Mouse (Mus musculus): Measurements from ENCODE around the gene Prr15. TPM values are rescaled to one million over a fixed set of nuclear protein-coding genes. Genes with fewer than 3 reads are reported as not detected.

Gene Prr15
- polyA plus RNA-seq (2016; fragmentation: Nextera tagmentation; extraction: Ambion mirVana): 0.96 and 1.1 TPM in 2 replicates

- Histone ChIP-seq H3K36me3 (no peaks in the 10 kb centered on the region), H3K27me3 (ENCODE audit: low read depth, poor library complexity, severe bottlenecking) (peaks cover 80% of the 10 kb centered on the region), H3K4me3 (peak within 1 kb of the TSS; percentile 67), H3K9me3 (replicated peaks) (no peaks in the 10 kb centered on the region), H3K27ac (replicated peaks) (no peak within 1 kb of the TSS), H3K4me1 (peaks cover 22% of the 10 kb centered on the region)
- WGBS: 74% methylated on average over 3 of the region's 3 CpGs
- no peak for DNase-seq (ENCODE audit: low spot score)
Measured at GRCm38 (mm10) chr6:54325246-54325885, at the start of gene Prr15. TSS of gene Prr15 (plus strand) at chr6:54325835.

- Histone ChIP-seq H3K4me3 (no peak overlapping the region), H3K9me3 (replicated peaks) (0 out of 2 replicates have a peak, but pooled peaks cover 3% of the 10 kb centered on the region), H3K27me3 (ENCODE audit: low read depth, poor library complexity, severe bottlenecking) (0 out of 2 replicates have a peak, but pooled peaks cover 6% of the 10 kb centered on the region), H3K36me3 (no peaks in the 10 kb centered on the region), H3K4me1 (peaks cover 67% of the 10 kb centered on the region), H3K27ac (replicated peaks) (peak overlapping the region; percentile 50)
- WGBS: 88% methylated on average over 4 of the region's 4 CpGs
- no peak for DNase-seq (ENCODE audit: low spot score)
Measured at GRCm38 (mm10) chr6:54277234-54277633, 48.4 kb upstream of the Prr15 start.

GRCm38 (mm10) chr6:54277828-54278227, 47.8 kb upstream of the Prr15 start:
- H3K9me3 ChIP-seq (replicated peaks): 0 out of 2 replicates have a peak, but pooled peaks cover 3% of the 10 kb centered on the region
- peak overlapping the region; percentile 50; the same call in 1 of the 2 replicates for H3K27ac ChIP-seq (replicated peaks)
- 24% methylated on average over 5 of the region's 5 CpGs for WGBS

GRCm38 (mm10) chr6:54278613-54279012, 47.0 kb upstream of the Prr15 start:
- Histone ChIP-seq H3K4me1 (peaks cover 62% of the 10 kb centered on the region), H3K9me3 (replicated peaks) (0 out of 2 replicates have a peak, but pooled peaks cover 3% of the 10 kb centered on the region), H3K4me3 (no peak overlapping the region), H3K27ac (replicated peaks) (peak overlapping the region; percentile 46; the same call in 1 of the 2 replicates), H3K27me3 (ENCODE audit: low read depth, poor library complexity, severe bottlenecking) (0 out of 2 replicates have a peak, but pooled peaks cover 6% of the 10 kb centered on the region), H3K36me3 (no peaks in the 10 kb centered on the region)
- DNase-seq (ENCODE audit: low spot score): no peak
- 91% methylated on average over 2 of the region's 2 CpGs for WGBS

More at GRCm38 (mm10) chr6:54277828-54278227, 47.8 kb upstream of the Prr15 start:
- H3K36me3 ChIP-seq: no peaks in the 10 kb centered on the region
- H3K27me3 ChIP-seq (ENCODE audit: low read depth, poor library complexity, severe bottlenecking): 0 out of 2 replicates have a peak, but pooled peaks cover 6% of the 10 kb centered on the region
- H3K4me1 ChIP-seq: peaks cover 62% of the 10 kb centered on the region
- H3K4me3 ChIP-seq: no peak overlapping the region
- DNase-seq (ENCODE audit: low spot score): peak; percentile 28

GRCm38 (mm10) chr6:54279391-54279790, 46.2 kb upstream of the Prr15 start:
- 68% methylated on average over 11 of the region's 11 CpGs for WGBS
- H3K4me3 ChIP-seq: no peak overlapping the region

GRCm38 (mm10) chr6:54280248-54280647, 45.4 kb upstream of the Prr15 start:
- Histone ChIP-seq H3K27me3 (ENCODE audit: low read depth, poor library complexity, severe bottlenecking) (no peaks in the 10 kb centered on the region), H3K9me3 (replicated peaks) (0 out of 2 replicates have a peak, but pooled peaks cover 3% of the 10 kb centered on the region), H3K27ac (replicated peaks) (no peak overlapping the region), H3K4me1 (peaks cover 47% of the 10 kb centered on the region), H3K4me3 (no peak overlapping the region), H3K36me3 (no peaks in the 10 kb centered on the region)
- WGBS: 88% methylated on average over 6 of the region's 6 CpGs
- DNase-seq (ENCODE audit: low spot score): no peak

More at GRCm38 (mm10) chr6:54279391-54279790, 46.2 kb upstream of the Prr15 start:
- Histone ChIP-seq H3K9me3 (replicated peaks) (0 out of 2 replicates have a peak, but pooled peaks cover 3% of the 10 kb centered on the region), H3K27me3 (ENCODE audit: low read depth, poor library complexity, severe bottlenecking) (0 out of 2 replicates have a peak, but pooled peaks cover 5% of the 10 kb centered on the region), H3K36me3 (no peaks in the 10 kb centered on the region), H3K27ac (replicated peaks) (no peak overlapping the region), H3K4me1 (peaks cover 54% of the 10 kb centered on the region)
- DNase-seq (ENCODE audit: low spot score): no peak

- 31% methylated on average over 1 of the region's 1 CpGs for WGBS
- DNase-seq (ENCODE audit: low spot score): no peak
- Histone ChIP-seq H3K27me3 (ENCODE audit: low read depth, poor library complexity, severe bottlenecking) (no peaks in the 10 kb centered on the region), H3K36me3 (no peaks in the 10 kb centered on the region; the same call in 1 of the 2 replicates), H3K27ac (replicated peaks) (no peak overlapping the region), H3K4me1 (peaks cover 24% of the 10 kb centered on the region), H3K4me3 (no peak overlapping the region), H3K9me3 (replicated peaks) (no peaks in the 10 kb centered on the region)
Measured at GRCm38 (mm10) chr6:54283299-54283698, 42.3 kb upstream of the Prr15 start.

GRCm38 (mm10) chr6:54284167-54284711, 41.4 kb upstream of the Prr15 start:
- no peak overlapping the region for H3K4me3 ChIP-seq
- DNase-seq (ENCODE audit: low spot score): no peak
- 94% methylated on average over 12 of the region's 12 CpGs for WGBS
- H3K4me1 ChIP-seq: peaks cover 15% of the 10 kb centered on the region
- no peak overlapping the region for H3K27ac ChIP-seq (replicated peaks)
- no peaks in the 10 kb centered on the region for H3K27me3 ChIP-seq (ENCODE audit: low read depth, poor library complexity, severe bottlenecking)
- H3K9me3 ChIP-seq (replicated peaks): no peaks in the 10 kb centered on the region
- no peaks in the 10 kb centered on the region; the same call in 1 of the 2 replicates for H3K36me3 ChIP-seq

GRCm38 (mm10) chr6:54286813-54287212, 38.8 kb upstream of the Prr15 start:
- H3K36me3 ChIP-seq: peaks cover 1% of the 10 kb centered on the region; the same call in 1 of the 2 replicates
- no peaks in the 10 kb centered on the region for H3K9me3 ChIP-seq (replicated peaks)
- no peak for DNase-seq (ENCODE audit: low spot score)
- H3K4me3 ChIP-seq: no peak overlapping the region
- H3K27ac ChIP-seq (replicated peaks): no peak overlapping the region
- no peaks in the 10 kb centered on the region for H3K27me3 ChIP-seq (ENCODE audit: low read depth, poor library complexity, severe bottlenecking)
- 88% methylated on average over 5 of the region's 5 CpGs for WGBS
- H3K4me1 ChIP-seq: peaks cover 8% of the 10 kb centered on the region

GRCm38 (mm10) chr6:54289774-54290500, 35.7 kb upstream of the Prr15 start:
- H3K27me3 ChIP-seq (ENCODE audit: low read depth, poor library complexity, severe bottlenecking): no peaks in the 10 kb centered on the region
- WGBS: 76% methylated on average over 10 of the region's 10 CpGs

GRCm38 (mm10) chr6:54297231-54297630, 28.4 kb upstream of the Prr15 start:
- H3K27me3 ChIP-seq (ENCODE audit: low read depth, poor library complexity, severe bottlenecking): no peaks in the 10 kb centered on the region
- peaks cover 33% of the 10 kb centered on the region for H3K36me3 ChIP-seq
- DNase-seq (ENCODE audit: low spot score): no peak
- WGBS: 88% methylated on average over 2 of the region's 2 CpGs
- no peaks in the 10 kb centered on the region for H3K9me3 ChIP-seq (replicated peaks)
- no peaks in the 10 kb centered on the region for H3K4me1 ChIP-seq
- H3K27ac ChIP-seq (replicated peaks): no peak overlapping the region
- no peak overlapping the region for H3K4me3 ChIP-seq

More at GRCm38 (mm10) chr6:54289774-54290500, 35.7 kb upstream of the Prr15 start:
- Histone ChIP-seq H3K9me3 (replicated peaks) (no peaks in the 10 kb centered on the region), H3K27ac (replicated peaks) (no peak overlapping the region), H3K36me3 (peaks cover 13% of the 10 kb centered on the region), H3K4me1 (no peaks in the 10 kb centered on the region), H3K4me3 (no peak overlapping the region)
- no peak for DNase-seq (ENCODE audit: low spot score)

GRCm38 (mm10) chr6:54299417-54299816, 26.2 kb upstream of the Prr15 start:
- H3K36me3 ChIP-seq: peaks cover 24% of the 10 kb centered on the region
- no peaks in the 10 kb centered on the region for H3K9me3 ChIP-seq (replicated peaks)
- WGBS: 82% methylated on average over 2 of the region's 2 CpGs
- no peaks in the 10 kb centered on the region for H3K27me3 ChIP-seq (ENCODE audit: low read depth, poor library complexity, severe bottlenecking)
- no peak overlapping the region for H3K4me3 ChIP-seq
- no peak overlapping the region for H3K27ac ChIP-seq (replicated peaks)
- no peak for DNase-seq (ENCODE audit: low spot score)
- no peaks in the 10 kb centered on the region for H3K4me1 ChIP-seq
